Comparison of ENCODE assay signal across 1 mouse cellular context in the genomic region with DNA sequence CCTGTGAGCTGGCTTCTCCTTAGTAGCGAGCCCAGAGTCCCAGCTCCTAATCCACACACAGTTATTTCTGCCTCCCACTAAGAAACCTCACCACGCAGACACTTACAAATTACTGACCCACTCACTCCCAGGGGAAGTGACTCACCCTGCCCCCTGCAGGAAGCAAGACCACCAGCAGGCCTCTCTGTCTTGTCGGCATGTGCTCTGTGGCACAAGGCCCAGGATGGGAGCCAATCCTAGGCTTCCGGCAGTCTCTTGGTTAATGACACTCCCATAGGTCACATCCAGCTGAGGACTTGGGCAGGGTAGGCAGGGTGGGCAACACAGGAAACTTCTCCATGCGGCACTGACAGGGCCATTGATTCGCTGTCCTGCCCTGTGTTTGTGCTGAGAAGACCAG.
TF ChIP-seq lines count a peak whose summit lies in the region.

No protein-coding gene starts in this region.

TF ChIP-seq in MEL, 35 proteins besides CTCF, POLR2A, EP300 and RAD21:
- TF ChIP-seq USF1 (IDR thresholded peaks at IDR 0.05; ENCODE audit: low read depth, low read length) (no peak), CHD1 (IDR thresholded peaks at IDR 0.05; ENCODE audit: low read depth, low read length) (no peak), MAX (IDR thresholded peaks at IDR 0.05; ENCODE audit: low read length) (no peak), JUND (IDR thresholded peaks at IDR 0.05; ENCODE audit: low read depth, low read length) (no peak), GATA1 (IDR thresholded peaks at IDR 0.05; ENCODE audit: low read depth, low read length) (no peak), NELFE (IDR thresholded peaks at IDR 0.05; ENCODE audit: low read depth, low read length) (no peak), SMC3 (IDR thresholded peaks at IDR 0.05; ENCODE audit: low read depth, low read length) (0 out of 2 replicates have a peak, but pooled peaks have one; percentile 16)
